Mouse (Mus musculus) lung, postnatal 0 days (tissue): ENCODE results near the gene Mrpl42. TPM values are rescaled to one million over a fixed set of nuclear protein-coding genes. Genes with fewer than 3 reads are reported as not detected.

Source experiments
- ATAC-seq: fragments of 200-750 bp; cut with Nextera tagmentation; 2 replicates; pipeline ENCODE4 v1.8.0; 2017; ENCODE audit warnings: moderate library complexity
- DNase-seq: peaks from one replicate; pipeline ENCODE4 v3.0.0-alpha.2; 2016; ENCODE audit warnings: low spot score
- H3K27ac ChIP-seq: fragments of 300-500 bp; sonication (generic); 2 replicates; pipeline ENCODE4 v1.5.1; 2014; ENCODE audit warnings: antibody characterized with exemption, mild to moderate bottlenecking, low read length, mixed read lengths
- H3K27me3 ChIP-seq: fragments of 300-500 bp; sonication (generic); replicated peaks from 2 replicates; pipeline ENCODE4 v1.6.1; 2014; ENCODE audit warnings: low read length, mixed read lengths; ENCODE audit not compliant: insufficient read depth
- H3K36me3 ChIP-seq: fragments of 300-500 bp; sonication (generic); 2 replicates; pipeline ENCODE4 v1.6.1; 2014; ENCODE audit warnings: low read length, mixed read lengths; ENCODE audit not compliant: insufficient read depth
- H3K4me1 ChIP-seq: fragments of 300-500 bp; sonication (generic); 2 replicates; pipeline ENCODE4 v1.6.1; 2014; ENCODE audit warnings: antibody characterized with exemption, low read depth, low read length, mixed read lengths; ENCODE audit not compliant: insufficient read depth
- H3K4me2 ChIP-seq: fragments of 300-500 bp; sonication (generic); replicated peaks from 2 replicates; pipeline ENCODE4 v1.6.1; 2014; ENCODE audit warnings: low read depth, mild to moderate bottlenecking, low read length, moderate library complexity, mixed read lengths
- H3K4me3 ChIP-seq: fragments of 300-500 bp; sonication (generic); 2 replicates; pipeline ENCODE4 v1.5.1; 2014; ENCODE audit warnings: low read depth, low read length
- H3K9ac ChIP-seq: fragments of 300-500 bp; sonication (generic); replicated peaks from 2 replicates; pipeline ENCODE4 v1.6.1; 2014; ENCODE audit warnings: low read depth, mild to moderate bottlenecking
- H3K9me3 ChIP-seq: fragments of 300-500 bp; sonication (generic); 2 replicates; pipeline ENCODE4 v1.6.1; 2016; ENCODE audit warnings: low read length, mixed read lengths
- CTCF ChIP-seq: IDR thresholded peaks from 2 replicates; pipeline ENCODE4 v1.5.1; 2016; ENCODE audit warnings: antibody characterized with exemption, mild to moderate bottlenecking
- EP300 ChIP-seq: IDR thresholded peaks from 2 replicates; pipeline ENCODE4 v1.6.1; 2016; ENCODE audit warnings: antibody characterized with exemption, mild to moderate bottlenecking, control low read depth
- whole genome bisulfite sequencing: fragments of 180-500 bp; shearing (Covaris S2); extraction: QIAGEN DNeasy Blood & Tissue Kit; methylation state at CpG from one replicate; pipeline ENCODE4 v1.1.7; 2014; 5-methylcytosine and 5-hydroxymethylcytosine counted together
- polyA plus RNA-seq: library from polyadenylated mRNA; unstranded; fragments of >200 nt; fragmentation: Nextera tagmentation; extraction: Ambion mirVana; gene quantifications from 2 replicates; pipeline ENCODE4 v1.2.1, GENCODE M21; 2015

Gene Mrpl42
- polyA plus RNA-seq, 1 experiment from 2014 or later: 163 TPM

DNA sequence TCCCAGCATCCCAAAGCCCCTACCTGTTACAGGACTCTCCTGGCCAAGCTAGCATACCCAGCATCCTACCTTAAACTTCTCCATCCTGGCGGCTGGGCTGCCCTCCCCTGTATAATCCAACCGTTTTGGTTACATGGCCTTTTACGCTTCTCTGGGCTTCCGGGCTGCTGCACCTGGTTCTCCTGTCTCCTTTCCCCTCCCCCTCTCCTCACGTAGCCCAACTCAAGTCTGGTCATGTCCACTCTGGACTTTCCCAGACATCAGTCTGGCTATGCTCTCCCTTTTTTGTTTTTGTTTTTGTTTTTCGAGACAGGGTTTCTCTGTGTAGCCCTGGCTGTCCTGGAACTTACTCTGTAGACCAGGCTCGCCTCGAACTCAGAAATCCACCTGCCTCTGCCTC lies 10.9 kb upstream of the Mrpl42 start:
- Histone ChIP-seq H3K4me2 (no peak overlapping the region), H3K4me3 (no peak overlapping the region), H3K27me3 (no peaks in the 10 kb centered on the region), H3K9ac (no peak overlapping the region), H3K27ac (no peak overlapping the region), H3K9me3 (no peaks in the 10 kb centered on the region), H3K4me1 (no peaks in the 10 kb centered on the region), H3K36me3 (no peaks in the 10 kb centered on the region)
- no peak for ATAC-seq
- 80% methylated on average over 8 of the region's 8 CpGs for WGBS
- TF ChIP-seq CTCF (no peak), EP300 (no peak)
- DNase-seq: no peak

DNA sequence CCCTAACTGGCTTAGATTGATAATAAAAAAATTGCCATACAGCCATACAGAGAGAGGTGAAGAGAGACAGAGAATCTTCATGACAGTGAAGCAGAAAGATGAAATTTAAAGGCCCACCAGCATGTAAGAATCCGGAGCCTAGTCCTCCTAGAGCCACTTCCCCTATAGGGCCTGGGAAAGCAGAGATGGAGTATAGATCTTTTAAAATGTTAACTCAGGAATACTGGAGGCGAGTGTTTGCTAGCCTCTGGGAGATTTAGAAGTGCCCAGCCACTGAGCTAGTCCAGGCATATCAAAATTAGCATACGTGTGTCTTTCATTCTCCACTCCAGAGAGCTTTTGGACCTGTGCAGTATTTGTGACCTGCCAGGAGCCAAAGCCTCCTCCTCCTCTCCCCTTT lies 7.5 kb upstream of the Mrpl42 start:
- H3K4me3 ChIP-seq: no peak overlapping the region
- ATAC-seq (no peak), DNase-seq (no peak)
- H3K36me3 ChIP-seq: no peaks in the 10 kb centered on the region
- H3K4me1 ChIP-seq: no peaks in the 10 kb centered on the region
- no peak for TF ChIP-seq EP300
- TF ChIP-seq CTCF: no peak
- no peak overlapping the region for H3K9ac ChIP-seq
- WGBS: 70% methylated on average over 3 of the region's 3 CpGs
- no peak overlapping the region for H3K4me2 ChIP-seq
- no peak overlapping the region for H3K27ac ChIP-seq
- no peaks in the 10 kb centered on the region for H3K9me3 ChIP-seq
- no peaks in the 10 kb centered on the region for H3K27me3 ChIP-seq

DNA sequence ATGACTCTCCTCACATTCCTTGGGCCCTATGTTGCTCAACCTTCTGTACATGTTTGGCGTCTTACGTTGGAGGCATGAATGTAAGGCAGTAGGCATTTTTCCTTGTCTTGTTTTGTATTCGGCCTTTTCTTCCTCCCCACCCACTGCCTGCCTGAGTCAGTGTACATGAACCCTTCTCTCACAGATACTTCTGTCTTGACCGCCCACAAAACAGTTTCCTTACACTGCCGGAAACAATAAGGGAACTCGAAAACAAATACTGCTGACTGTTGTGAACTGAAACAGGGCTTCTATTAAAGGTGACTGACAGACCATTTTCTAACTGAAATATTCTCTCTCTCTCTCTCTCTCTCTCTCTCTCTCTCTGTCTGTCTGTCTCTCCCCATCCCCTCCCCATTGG lies 7.1 kb upstream of the Mrpl42 start:
- Histone ChIP-seq H3K4me2 (no peak overlapping the region), H3K27ac (no peak overlapping the region), H3K36me3 (no peaks in the 10 kb centered on the region), H3K4me3 (no peak overlapping the region), H3K9me3 (no peaks in the 10 kb centered on the region), H3K27me3 (no peaks in the 10 kb centered on the region), H3K9ac (no peak overlapping the region), H3K4me1 (no peaks in the 10 kb centered on the region)
- TF ChIP-seq EP300 (no peak), CTCF (no peak)
- WGBS: 62% methylated on average over 6 of the region's 6 CpGs
- ATAC-seq: no peak
- peak; percentile 25 for DNase-seq

DNA sequence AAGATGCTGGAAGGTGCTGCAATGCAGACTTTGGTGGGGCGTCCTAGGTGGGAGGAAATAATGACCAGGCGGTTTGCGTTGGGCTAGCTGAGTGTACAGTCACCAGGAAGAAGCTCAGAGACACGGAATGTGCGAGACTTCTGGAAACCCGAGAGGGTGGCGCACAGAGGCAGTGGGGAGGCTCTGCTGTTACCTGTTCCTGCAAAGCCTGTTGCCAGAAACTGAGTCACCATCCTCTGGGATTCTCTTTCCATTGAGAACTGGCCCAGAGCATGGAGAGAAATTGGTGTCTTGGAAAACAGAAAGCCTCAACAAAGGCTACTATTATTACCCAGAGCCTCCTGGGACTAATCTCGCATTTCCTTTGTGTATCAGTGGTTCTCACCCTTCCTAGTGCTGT lies 6.4 kb upstream of the Mrpl42 start:
- Histone ChIP-seq H3K36me3 (no peaks in the 10 kb centered on the region), H3K27me3 (no peaks in the 10 kb centered on the region), H3K9ac (no peak overlapping the region), H3K4me1 (no peaks in the 10 kb centered on the region), H3K9me3 (no peaks in the 10 kb centered on the region), H3K27ac (no peak overlapping the region), H3K4me3 (no peak overlapping the region), H3K4me2 (no peak overlapping the region)
- no peak for DNase-seq
- TF ChIP-seq EP300 (no peak), CTCF (no peak)
- WGBS: 79% methylated on average over 8 of the region's 8 CpGs
- ATAC-seq: no peak

DNA sequence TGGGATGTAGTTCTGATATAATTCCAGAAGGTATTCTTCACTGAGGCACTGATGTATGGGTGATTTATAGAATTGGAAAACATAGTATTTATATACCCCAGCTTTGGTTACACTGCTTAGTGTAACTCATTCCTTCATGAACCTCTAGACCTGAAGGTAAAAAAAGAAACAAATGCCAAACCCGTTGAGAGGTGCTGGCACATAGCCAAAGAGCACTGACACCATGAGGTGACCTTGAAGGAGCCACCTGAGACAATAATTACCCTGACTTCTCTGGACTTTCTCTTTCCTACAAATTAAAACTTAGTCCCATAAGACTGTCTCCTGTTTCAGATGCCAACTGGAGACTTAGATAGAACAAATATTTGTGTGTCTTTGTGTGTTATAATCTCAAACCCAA lies 2.6 kb upstream of the Mrpl42 start:
- H3K9me3 ChIP-seq: no peaks in the 10 kb centered on the region
- DNase-seq (no peak), ATAC-seq (no peak)
- no peaks in the 10 kb centered on the region for H3K36me3 ChIP-seq
- H3K4me1 ChIP-seq: no peaks in the 10 kb centered on the region
- H3K9ac ChIP-seq: no peak overlapping the region
- H3K4me2 ChIP-seq: no peak overlapping the region
- TF ChIP-seq CTCF: no peak
- TF ChIP-seq EP300: no peak
- H3K4me3 ChIP-seq: no peak overlapping the region
- H3K27ac ChIP-seq: no peak overlapping the region
- 3% methylated on average over 1 of the region's 1 CpGs for whole genome bisulfite sequencing
- H3K27me3 ChIP-seq: no peaks in the 10 kb centered on the region

DNA sequence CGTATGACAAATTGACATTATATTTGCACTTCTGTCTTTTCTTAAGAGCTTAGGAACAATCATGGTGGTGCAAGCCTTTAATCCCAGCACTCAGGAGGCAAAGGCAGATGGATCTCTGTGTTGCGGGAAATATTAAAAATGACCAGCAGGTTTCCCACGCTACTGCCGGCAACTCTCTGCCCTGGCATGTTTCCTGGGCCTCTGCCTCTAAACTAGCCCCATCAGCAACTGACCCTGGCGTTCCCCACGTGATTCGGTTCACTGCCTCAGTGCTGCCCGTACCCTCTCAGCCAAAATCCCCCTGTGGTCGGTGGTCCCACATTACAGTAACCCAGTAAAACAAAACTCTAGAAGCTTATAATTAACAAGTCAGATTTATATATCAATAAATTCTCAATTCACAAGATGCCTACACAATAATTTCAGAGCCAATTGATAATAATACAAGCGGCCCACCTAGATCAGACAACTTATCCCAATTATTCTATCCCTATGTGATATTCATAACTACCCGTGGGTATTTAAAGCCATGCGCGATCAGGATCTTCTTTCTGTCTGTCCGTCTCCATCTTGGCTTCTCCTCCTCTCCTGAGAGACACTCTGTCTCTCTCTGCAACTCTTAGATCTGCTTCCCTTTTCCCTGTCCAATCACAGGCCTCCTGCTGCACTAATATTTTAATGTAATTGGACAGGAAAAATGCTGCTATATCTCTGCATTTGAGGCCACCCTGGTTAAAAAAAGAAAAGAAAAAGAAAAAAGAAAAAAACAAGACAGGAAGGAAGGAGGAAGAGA lies 1.9 kb upstream of the Mrpl42 start:
- TF ChIP-seq EP300 (no peak), CTCF (no peak)
- Histone ChIP-seq H3K4me2 (no peak overlapping the region), H3K4me3 (no peak overlapping the region), H3K27me3 (no peaks in the 10 kb centered on the region), H3K9me3 (no peaks in the 10 kb centered on the region), H3K9ac (no peak overlapping the region), H3K36me3 (no peaks in the 10 kb centered on the region), H3K27ac (no peak overlapping the region), H3K4me1 (no peaks in the 10 kb centered on the region)
- no peak for DNase-seq
- ATAC-seq: no peak
- 84% methylated on average over 14 of the region's 14 CpGs for WGBS
